Mouse (Mus musculus) heart, embryonic 10.5 days (tissue): ENCODE results near the gene H2-M1. TPM values are rescaled to one million over a fixed set of nuclear protein-coding genes. Genes with fewer than 3 reads are reported as not detected.

Experiments
- DNase-seq: peaks from one replicate; pipeline ENCODE4 v3.0.0-alpha.2; 2017; ENCODE audit warnings: low spot score
- H3K27ac ChIP-seq: fragments of 300-500 bp; sonication (generic); 2 replicates; pipeline ENCODE4 v1.5.1; 2016; ENCODE audit warnings: mild to moderate bottlenecking
- H3K27me3 ChIP-seq: fragments of 300-500 bp; sonication (generic); 2 replicates; pipeline ENCODE4 v1.6.1; 2016; ENCODE audit warnings: mild to moderate bottlenecking; ENCODE audit not compliant: poor library complexity, insufficient read depth, severe bottlenecking
- H3K36me3 ChIP-seq: fragments of 300-500 bp; sonication (generic); 2 replicates; pipeline ENCODE4 v1.6.1; 2016; ENCODE audit warnings: mild to moderate bottlenecking, moderate library complexity
- H3K4me1 ChIP-seq: fragments of 300-500 bp; sonication (generic); 2 replicates; pipeline ENCODE4 v1.6.1; 2016; ENCODE audit warnings: mild to moderate bottlenecking
- H3K4me3 ChIP-seq: fragments of 300-500 bp; sonication (generic); 2 replicates; pipeline ENCODE4 v1.5.1; 2016; ENCODE audit warnings: mild to moderate bottlenecking, moderate library complexity
- H3K9me3 ChIP-seq: fragments of 300-500 bp; sonication (generic); 2 replicates; pipeline ENCODE4 v1.6.1; 2016; ENCODE audit warnings: mild to moderate bottlenecking, moderate library complexity
- WGBS: fragments of 180-500 bp; shearing (Covaris S2); methylation state at CpG from one replicate; pipeline ENCODE4 v1.1.7; 2016; 5-methylcytosine and 5-hydroxymethylcytosine counted together
- polyA plus RNA-seq: library from polyadenylated mRNA; unstranded; fragments of >200 nt; fragmentation: Nextera tagmentation; extraction: Ambion mirVana; gene quantifications from 2 replicates; pipeline ENCODE4 v1.2.1, GENCODE M21; 2016

H2-M1 gene
- polyA plus RNA-seq, result not detected in 2 replicates

DNA sequence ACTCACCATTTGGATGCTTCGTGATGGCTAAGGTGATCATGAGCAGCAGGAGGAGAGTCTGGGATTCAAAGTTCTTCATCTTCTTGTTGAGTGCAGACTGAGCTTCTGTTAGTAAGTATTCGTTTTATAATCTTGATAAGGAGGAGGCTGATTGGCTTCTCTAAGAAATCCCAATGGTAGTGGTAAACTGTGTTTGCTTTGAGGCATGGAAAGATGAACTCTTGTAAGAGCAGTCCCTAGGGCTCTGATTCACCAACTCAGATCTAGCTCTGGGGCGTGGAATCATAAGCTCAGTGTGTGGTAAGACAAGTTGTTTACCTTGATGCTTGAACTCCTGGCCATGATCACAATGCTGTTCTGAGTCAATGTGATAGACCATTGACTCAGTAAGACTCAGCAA is at the start of gene H2-M1:
Gene H2-M1, minus strand, starts transcription at position 101 of the 400 bp plus-strand sequence.
- no peaks in the 10 kb centered on the region for H3K9me3 ChIP-seq
- H3K4me3 ChIP-seq, result no peak within 1 kb of the TSS
- no peaks in the 10 kb centered on the region for H3K36me3 ChIP-seq
- 67% methylated on average over 3 of the region's 3 CpGs for WGBS
- H3K27me3 ChIP-seq, result no peaks in the 10 kb centered on the region
- no peak within 1 kb of the TSS for H3K27ac ChIP-seq
- H3K4me1 ChIP-seq, result no peaks in the 10 kb centered on the region
- DNase-seq, result no peak

DNA sequence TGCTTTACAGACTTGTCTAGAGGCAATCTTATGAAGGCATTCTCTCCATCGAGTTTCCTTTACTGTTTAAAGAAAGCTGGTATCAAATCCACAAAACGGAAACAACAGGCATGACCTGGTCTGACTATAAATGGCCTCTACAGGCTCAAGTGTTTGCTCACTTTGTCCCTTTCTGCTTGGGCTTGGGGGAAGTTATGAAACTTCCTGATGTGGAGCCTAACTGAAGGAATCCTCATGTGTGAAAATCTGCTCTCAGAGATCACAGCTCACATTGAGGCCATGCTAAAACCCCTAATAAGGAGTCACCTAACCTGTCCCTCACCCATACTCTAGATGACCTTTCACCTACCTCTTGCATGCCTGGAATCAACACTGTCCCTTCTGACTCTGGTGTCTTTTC is 25.7 kb upstream of the H2-M1 start:
- 68% methylated on average over 2 of the region's 2 CpGs for WGBS
- H3K4me1 ChIP-seq, result no peaks in the 10 kb centered on the region
- H3K27ac ChIP-seq, result no peak overlapping the region
- no peak overlapping the region for H3K4me3 ChIP-seq
- H3K27me3 ChIP-seq, result no peaks in the 10 kb centered on the region
- H3K36me3 ChIP-seq, result no peaks in the 10 kb centered on the region
- no peak for DNase-seq
- H3K9me3 ChIP-seq, result no peaks in the 10 kb centered on the region

DNA sequence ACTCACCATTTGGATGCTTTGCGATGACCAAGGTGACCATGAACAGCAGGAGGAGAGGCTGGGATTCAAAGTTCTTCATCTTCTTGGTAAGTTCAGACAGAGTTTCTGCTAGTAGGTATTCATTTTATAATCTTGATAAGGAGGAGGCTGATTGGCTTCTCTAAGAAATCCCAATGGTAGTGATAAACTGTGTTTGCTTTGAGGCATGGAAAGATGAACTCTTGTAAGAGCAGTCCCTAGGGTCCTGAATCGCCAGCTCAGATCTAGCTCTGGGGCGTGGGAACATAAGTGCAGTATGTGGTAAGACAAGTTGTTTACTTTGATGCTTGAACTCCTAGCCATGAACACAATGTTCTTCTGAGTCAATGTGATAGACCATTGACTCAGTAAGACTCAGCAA is 29.5 kb downstream of the H2-M1 start, which contains the start of gene H2-M9:
Gene H2-M9, minus strand, starts transcription at position 101 of the 400 bp plus-strand sequence.
- no peak for DNase-seq
- no peaks in the 10 kb centered on the region for H3K27me3 ChIP-seq
- no peak within 1 kb of the TSS for H3K4me3 ChIP-seq
- no peak within 1 kb of the TSS for H3K27ac ChIP-seq
- H3K9me3 ChIP-seq, result no peaks in the 10 kb centered on the region
- H3K4me1 ChIP-seq, result no peaks in the 10 kb centered on the region
- WGBS, result 85% methylated on average over 3 of the region's 3 CpGs
- no peaks in the 10 kb centered on the region for H3K36me3 ChIP-seq

Other genes with a start within 250 kb of the H2-M1 start
- gene H2-M10.4, start 209.9 kb downstream of the H2-M1 start, polyA plus RNA-seq, result not detected in 2 replicates
- gene H2-M11, start 125.1 kb downstream of the H2-M1 start, polyA plus RNA-seq, result not detected in 2 replicates
- not detected in 2 replicates for gene H2-M9, start 29.6 kb downstream of the H2-M1 start, polyA plus RNA-seq
- not detected in 2 replicates for gene H2-M10.5, start 100.7 kb upstream of the H2-M1 start, polyA plus RNA-seq
- gene H2-M10.6, start 140.0 kb upstream of the H2-M1 start, polyA plus RNA-seq, result not detected in 2 replicates
- gene Trim26, start 164.9 kb upstream of the H2-M1 start, polyA plus RNA-seq, result 27.1 and 30.4 TPM in 2 replicates
- gene Trim15, start 195.0 kb upstream of the H2-M1 start, polyA plus RNA-seq, result 0.20 TPM in 1 of 2 replicates, not detected in the other
- gene Trim10, start 197.4 kb upstream of the H2-M1 start, polyA plus RNA-seq, result 18.6 and 21.5 TPM in 2 replicates
- gene Trim40, start 217.9 kb upstream of the H2-M1 start, polyA plus RNA-seq, result not detected in 2 replicates
- gene Trim31, start 225.9 kb upstream of the H2-M1 start, polyA plus RNA-seq, result not detected in 2 replicates